Mouse (Mus musculus) forebrain, embryonic 11.5 days (tissue): ENCODE data around the gene Gm29866. TPM values are rescaled to one million over a fixed set of nuclear protein-coding genes. Genes with fewer than 3 reads are reported as not detected.
"Not testable (repeated sequence)": the region's sequence is repeated elsewhere in the genome, so short reads cannot be mapped to it uniquely, and the experiment has no call there.

Experiments
- ATAC-seq: fragments of 200-750 bp; cut with Nextera tagmentation; replicated peaks from 2 replicates; pipeline ENCODE4 v1.8.0; 2017; ENCODE audit warnings: moderate TSS enrichment; ENCODE audit not compliant: low FRiP score
- DNase-seq: peaks from one replicate; pipeline ENCODE4 v3.0.0-alpha.2; 2017; ENCODE audit warnings: low spot score
- H3K27ac ChIP-seq: fragments of 300-500 bp; sonication (generic); 2 replicates; pipeline ENCODE4 v1.5.1; 2014; ENCODE audit warnings: low read depth, low read length
- H3K27me3 ChIP-seq: fragments of 300-500 bp; sonication (generic); 2 replicates; pipeline ENCODE4 v1.6.1; 2014; ENCODE audit warnings: mild to moderate bottlenecking, low read length, mixed read lengths; ENCODE audit not compliant: control insufficient read depth, insufficient read depth
- H3K36me3 ChIP-seq: fragments of 300-500 bp; sonication (generic); 2 replicates; pipeline ENCODE4 v1.6.1; 2014; ENCODE audit warnings: mild to moderate bottlenecking, low read length, moderate library complexity, mixed read lengths; ENCODE audit not compliant: control insufficient read depth, insufficient read depth
- H3K4me1 ChIP-seq: fragments of 300-500 bp; sonication (generic); replicated peaks from 2 replicates; pipeline ENCODE4 v1.6.1; 2014; ENCODE audit warnings: low read length, mixed read lengths; ENCODE audit not compliant: control insufficient read depth, insufficient read depth
- H3K4me2 ChIP-seq: fragments of 300-500 bp; sonication (generic); 2 replicates; pipeline ENCODE4 v1.6.1; 2014; ENCODE audit warnings: low read depth, mild to moderate bottlenecking, low read length, moderate library complexity, mixed read lengths; ENCODE audit not compliant: severe bottlenecking
- H3K4me3 ChIP-seq: fragments of 300-500 bp; sonication (generic); 2 replicates; pipeline ENCODE4 v1.5.1; 2014; ENCODE audit warnings: low read depth, low read length
- H3K9ac ChIP-seq: fragments of 300-500 bp; sonication (generic); 2 replicates; pipeline ENCODE4 v1.6.1; 2014; ENCODE audit warnings: low read length
- H3K9me3 ChIP-seq: fragments of 300-500 bp; sonication (generic); 2 replicates; pipeline ENCODE4 v1.6.1; 2016; ENCODE audit warnings: low read length, mixed read lengths; ENCODE audit not compliant: control insufficient read depth
- WGBS: fragments of 180-500 bp; shearing (Covaris S2); extraction: QIAGEN DNeasy Blood & Tissue Kit; methylation state at CpG from one replicate; pipeline ENCODE4 v1.1.7; 2014; 5-methylcytosine and 5-hydroxymethylcytosine counted together
- polyA plus RNA-seq: library from polyadenylated mRNA; unstranded; fragments of >200 nt; fragmentation: Nextera tagmentation; extraction: Ambion mirVana; gene quantifications from 2 replicates; pipeline ENCODE4 v1.2.1, GENCODE M21; 2014

The Gm29866 gene
- not detected in 2 replicates for polyA plus RNA-seq

DNA sequence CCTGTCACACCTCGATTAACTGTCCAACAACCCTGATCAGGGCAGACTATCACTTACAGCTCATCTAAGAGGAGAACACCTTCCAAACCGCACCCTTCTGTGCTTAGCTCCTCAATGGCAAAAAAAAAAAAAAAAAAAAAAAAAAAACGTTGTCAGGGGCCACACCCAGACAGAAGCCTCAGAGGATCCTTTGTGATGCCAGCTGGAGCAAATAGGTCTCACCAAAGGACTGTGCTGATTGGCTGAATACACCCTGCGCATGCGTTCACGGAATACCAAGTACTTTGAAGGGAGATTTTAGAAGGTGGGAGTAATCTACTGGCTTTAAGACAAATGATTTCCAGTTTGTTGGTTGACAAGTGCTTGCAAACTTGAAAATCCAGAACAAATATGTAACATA lies at the start of gene Gm29866:
TSS of gene Gm29866 (minus strand) at position 101 of the 400 bp plus-strand sequence.
- WGBS = no CpG with 5 or more reads among the region's 6 CpGs
- ATAC-seq, H3K9ac ChIP-seq, H3K4me2 ChIP-seq, H3K27me3 ChIP-seq, H3K27ac ChIP-seq, H3K36me3 ChIP-seq, DNase-seq, H3K4me1 ChIP-seq, H3K4me3 ChIP-seq, H3K9me3 ChIP-seq: not testable (repeated sequence)

Other genes starting within 250 kb of the Gm29866 start
- gene Gm20909, start 170.9 kb upstream of the Gm29866 start, polyA plus RNA-seq = not detected in 2 replicates
- gene Gm20865, start 247.9 kb upstream of the Gm29866 start, polyA plus RNA-seq = not detected in 2 replicates